Mouse (Mus musculus): ENCODE measurements around the gene Dgki. TPM values are rescaled to one million over a fixed set of nuclear protein-coding genes. Genes with fewer than 3 reads are reported as not detected.
A peak's percentile ranks its signal among the peaks of the same experiment; 100 is the strongest.

Gene Dgki
- polyA plus RNA-seq, 1 experiment from 2014 or later, result 5.9 TPM

DNA sequence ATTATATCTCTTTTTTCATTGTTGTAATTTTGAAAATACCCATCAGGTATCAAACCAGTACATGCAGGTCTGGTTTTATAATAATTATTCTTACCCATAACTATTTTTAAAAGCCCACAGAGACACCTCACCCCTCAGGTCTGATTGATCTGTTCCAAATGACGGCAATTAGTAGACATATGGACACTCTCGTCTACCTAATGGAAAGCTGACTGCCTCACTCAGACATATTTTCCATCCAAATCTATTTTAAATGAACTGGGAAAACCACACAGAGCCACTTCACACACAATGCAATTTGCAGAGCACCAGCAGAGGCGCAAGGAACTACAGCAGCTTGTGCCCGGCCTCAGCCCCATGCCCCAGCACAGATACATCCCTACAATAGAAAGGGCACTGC is 104.2 kb downstream of the Dgki start:
- no peak overlapping the region for H3K27ac ChIP-seq (replicated peaks)
- no peaks in the 10 kb centered on the region for H3K4me1 ChIP-seq (replicated peaks)
- 64% methylated on average over 4 of the region's 4 CpGs for WGBS
- H3K9ac ChIP-seq, result no peak overlapping the region
- no peak overlapping the region for H3K4me2 ChIP-seq
- ATAC-seq (ENCODE audit: low read depth), result no peak
- H3K9me3 ChIP-seq, result no peaks in the 10 kb centered on the region
- no peaks in the 10 kb centered on the region for H3K36me3 ChIP-seq
- H3K4me3 ChIP-seq, result no peak overlapping the region
- H3K27me3 ChIP-seq, result no peaks in the 10 kb centered on the region

DNA sequence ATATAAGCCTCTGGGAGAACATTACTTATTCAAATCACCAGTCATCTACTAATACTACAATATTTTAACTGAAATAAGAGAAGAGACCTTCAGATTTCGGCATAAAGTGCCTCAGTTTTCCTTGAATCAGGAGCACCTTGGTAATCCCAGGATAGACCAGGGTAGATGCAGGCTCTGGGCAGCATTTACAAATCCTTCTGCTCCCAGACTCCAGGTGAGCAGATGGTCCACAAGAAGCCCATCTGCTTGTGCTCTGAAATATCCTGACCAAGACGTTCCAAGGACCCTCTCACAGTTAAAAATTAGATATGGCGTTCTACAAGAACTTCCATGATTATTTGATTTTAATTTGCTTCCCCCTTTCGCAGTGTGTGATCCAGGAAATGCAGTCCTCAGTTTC is 118.0 kb downstream of the Dgki start:
- ATAC-seq (ENCODE audit: low read depth), result no peak
- no peaks in the 10 kb centered on the region for H3K27me3 ChIP-seq
- H3K4me1 ChIP-seq (replicated peaks), result peaks cover 10% of the 10 kb centered on the region
- no peak overlapping the region for H3K27ac ChIP-seq (replicated peaks)
- 86% methylated on average over 4 of the region's 4 CpGs for WGBS
- H3K4me3 ChIP-seq, result no peak overlapping the region
- no peaks in the 10 kb centered on the region for H3K36me3 ChIP-seq
- no peak overlapping the region for H3K4me2 ChIP-seq
- no peak overlapping the region for H3K9ac ChIP-seq
- H3K9me3 ChIP-seq, result no peaks in the 10 kb centered on the region

DNA sequence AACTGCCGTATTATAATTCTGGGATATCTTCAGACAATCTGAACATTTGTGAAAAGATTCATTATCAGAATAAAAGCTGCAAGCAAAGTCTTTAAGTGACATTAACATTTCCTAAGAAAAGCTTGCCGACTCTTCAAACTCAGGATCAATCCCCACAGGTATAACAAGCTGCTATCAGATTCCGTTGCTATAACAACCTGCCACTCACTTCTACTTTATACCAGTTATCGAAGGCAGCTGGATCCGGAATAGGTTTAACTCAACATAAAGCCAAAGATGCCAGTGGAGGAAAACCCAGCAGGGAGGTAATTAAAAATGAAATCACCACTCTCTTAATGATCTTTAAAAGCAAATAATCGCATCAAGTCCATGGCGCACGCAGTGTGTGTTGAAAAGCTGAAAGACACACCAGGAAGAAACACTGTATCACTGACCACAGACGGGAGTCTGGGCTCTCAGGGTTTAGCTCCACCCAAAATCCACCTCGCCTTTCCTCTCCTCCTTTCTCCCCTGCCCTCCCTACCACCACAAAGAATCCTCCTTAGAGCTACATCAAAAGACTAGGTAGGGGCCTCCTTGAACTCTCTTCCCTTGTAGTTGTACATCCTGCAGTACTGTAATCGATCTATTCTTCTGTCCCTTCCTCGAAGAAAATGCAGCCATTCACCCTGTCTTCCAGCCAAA is 128.7 kb downstream of the Dgki start:
- H3K4me3 ChIP-seq, result no peak overlapping the region
- H3K4me1 ChIP-seq (replicated peaks), result peaks cover 17% of the 10 kb centered on the region
- WGBS, result 60% methylated on average over 12 of the region's 12 CpGs
- 0 out of 2 replicates have a peak, but pooled peaks cover 5% of the 10 kb centered on the region for H3K9me3 ChIP-seq
- H3K27ac ChIP-seq (replicated peaks), result peak overlapping the region; percentile 49
- H3K4me2 ChIP-seq, result no peak overlapping the region
- H3K36me3 ChIP-seq, result no peaks in the 10 kb centered on the region
- peak; percentile 82 for ATAC-seq (ENCODE audit: low read depth)
- H3K27me3 ChIP-seq, result no peaks in the 10 kb centered on the region
- no peak overlapping the region for H3K9ac ChIP-seq

- WGBS, result 61% methylated on average over 3 of the region's 3 CpGs
- H3K27me3 ChIP-seq, result no peaks in the 10 kb centered on the region
- H3K9me3 ChIP-seq, result no peaks in the 10 kb centered on the region
- H3K36me3 ChIP-seq, result no peaks in the 10 kb centered on the region
- no peak overlapping the region for H3K4me2 ChIP-seq
- no peak overlapping the region for H3K4me3 ChIP-seq
- no peak for ATAC-seq (ENCODE audit: low read depth)
- H3K27ac ChIP-seq (replicated peaks), result no peak overlapping the region
- no peak overlapping the region for H3K9ac ChIP-seq
- H3K4me1 ChIP-seq (replicated peaks), result no peaks in the 10 kb centered on the region
Measured at GRCm38 (mm10) chr6:37158880-37159279, 141.1 kb downstream of the Dgki start.

GRCm38 (mm10) chr6:37154051-37154450 is 145.9 kb downstream of the Dgki start:
- Histone ChIP-seq H3K27ac (replicated peaks) (no peak overlapping the region), H3K4me3 (no peak overlapping the region), H3K4me2 (no peak overlapping the region), H3K9ac (no peak overlapping the region), H3K36me3 (no peaks in the 10 kb centered on the region), H3K27me3 (no peaks in the 10 kb centered on the region), H3K4me1 (replicated peaks) (no peaks in the 10 kb centered on the region), H3K9me3 (no peaks in the 10 kb centered on the region)
- no peak for ATAC-seq (ENCODE audit: low read depth)
- 89% methylated on average over 1 of the region's 1 CpGs for WGBS

- Histone ChIP-seq H3K4me3 (no peak overlapping the region), H3K4me1 (replicated peaks) (no peaks in the 10 kb centered on the region), H3K27ac (replicated peaks) (no peak overlapping the region), H3K4me2 (no peak overlapping the region), H3K36me3 (no peaks in the 10 kb centered on the region), H3K27me3 (no peaks in the 10 kb centered on the region), H3K9ac (no peak overlapping the region), H3K9me3 (no peaks in the 10 kb centered on the region)
- 88% methylated on average over 2 of the region's 2 CpGs for WGBS
- no peak for ATAC-seq (ENCODE audit: low read depth)
Measured at GRCm38 (mm10) chr6:37150483-37150882, 149.5 kb downstream of the Dgki start.

DNA sequence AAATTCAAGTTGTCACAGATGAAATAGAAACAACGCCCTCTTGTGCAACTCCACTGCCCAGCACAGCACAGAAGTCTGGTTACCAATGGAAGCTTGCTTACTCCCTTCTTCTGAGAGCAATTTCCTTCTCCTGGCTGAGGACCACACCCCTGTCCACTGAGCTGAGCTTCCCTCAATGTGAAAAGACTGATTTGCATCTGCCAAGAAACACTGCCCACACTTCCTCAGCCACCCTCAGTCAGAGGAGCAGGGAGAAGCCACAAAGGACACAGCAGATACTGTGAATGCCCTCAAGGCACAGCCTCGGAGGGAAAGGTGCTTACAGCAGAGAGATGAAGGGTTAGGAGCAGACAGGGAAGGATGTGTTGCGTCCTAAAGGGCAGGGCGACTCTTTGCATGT is 149.9 kb downstream of the Dgki start:
- Histone ChIP-seq H3K9me3 (no peaks in the 10 kb centered on the region), H3K4me1 (replicated peaks) (no peaks in the 10 kb centered on the region), H3K27me3 (no peaks in the 10 kb centered on the region), H3K4me2 (no peak overlapping the region), H3K9ac (no peak overlapping the region), H3K4me3 (no peak overlapping the region), H3K36me3 (no peaks in the 10 kb centered on the region), H3K27ac (replicated peaks) (no peak overlapping the region)
- ATAC-seq (ENCODE audit: low read depth), result no peak
- WGBS, result 85% methylated on average over 4 of the region's 4 CpGs

DNA sequence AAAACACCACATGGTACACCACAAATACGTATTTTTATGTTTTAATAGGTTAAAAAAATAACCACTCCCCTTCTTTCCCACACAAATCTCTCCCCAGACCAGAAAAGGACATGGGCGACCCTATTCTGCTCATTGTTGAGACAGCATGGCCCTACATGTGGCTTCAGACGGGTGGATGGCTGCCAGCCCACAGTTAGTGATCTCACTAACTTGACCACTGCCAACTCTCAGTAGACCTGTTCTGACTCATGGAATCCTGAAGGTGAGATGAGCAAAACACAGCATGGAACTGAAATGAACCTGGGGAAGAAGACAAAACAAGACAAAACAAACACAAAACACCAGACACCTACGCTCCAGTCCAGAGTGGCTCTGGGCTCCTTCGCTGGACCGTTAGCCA is 150.8 kb downstream of the Dgki start:
- Histone ChIP-seq H3K4me3 (no peak overlapping the region), H3K27ac (replicated peaks) (no peak overlapping the region), H3K9ac (no peak overlapping the region), H3K9me3 (no peaks in the 10 kb centered on the region), H3K36me3 (no peaks in the 10 kb centered on the region), H3K4me2 (no peak overlapping the region), H3K4me1 (replicated peaks) (0 out of 2 replicates have a peak, but pooled peaks cover 4% of the 10 kb centered on the region), H3K27me3 (no peaks in the 10 kb centered on the region)
- no peak for ATAC-seq (ENCODE audit: low read depth)
- 90% methylated on average over 6 of the region's 6 CpGs for WGBS

DNA sequence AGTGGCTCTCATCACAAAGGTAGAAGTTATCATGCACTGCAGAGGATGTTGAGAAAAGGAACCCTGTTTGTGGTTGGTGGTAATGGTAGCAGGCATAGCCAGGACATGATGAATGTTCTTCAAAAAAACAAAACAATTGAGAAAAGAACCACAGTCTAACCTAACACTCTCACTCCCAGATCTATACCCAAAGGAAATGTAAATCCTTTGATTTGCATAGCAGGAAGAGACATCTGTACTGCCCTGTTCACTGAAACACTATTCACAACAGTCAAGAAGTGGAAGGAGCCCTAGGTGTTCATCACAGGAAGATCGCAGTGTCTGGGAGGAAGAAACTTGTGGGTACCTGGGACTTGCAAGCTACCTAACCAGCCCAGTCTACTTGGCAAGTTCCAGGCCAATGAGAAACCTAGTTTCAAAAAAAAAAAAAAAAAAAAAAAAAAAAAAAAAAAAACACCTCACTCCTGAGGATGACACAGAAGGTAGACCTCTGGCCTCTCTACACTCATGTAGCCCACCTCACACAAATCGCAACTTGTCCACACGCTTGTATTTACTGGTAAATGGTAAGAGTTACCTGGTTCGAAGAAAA is 152.5 kb downstream of the Dgki start:
- Histone ChIP-seq H3K9me3 (no peaks in the 10 kb centered on the region), H3K4me3 (no peak overlapping the region), H3K27ac (replicated peaks) (no peak overlapping the region), H3K9ac (no peak overlapping the region), H3K27me3 (no peaks in the 10 kb centered on the region), H3K4me2 (no peak overlapping the region), H3K36me3 (no peaks in the 10 kb centered on the region), H3K4me1 (replicated peaks) (peaks cover 16% of the 10 kb centered on the region)
- no peak for ATAC-seq (ENCODE audit: low read depth)
- WGBS, result 94% methylated on average over 4 of the region's 4 CpGs

GRCm38 (mm10) chr6:37143867-37144163 is 156.2 kb downstream of the Dgki start:
- Histone ChIP-seq H3K4me2 (no peak overlapping the region), H3K4me3 (no peak overlapping the region), H3K27ac (replicated peaks) (no peak overlapping the region), H3K27me3 (no peaks in the 10 kb centered on the region), H3K9me3 (no peaks in the 10 kb centered on the region), H3K36me3 (no peaks in the 10 kb centered on the region), H3K9ac (no peak overlapping the region), H3K4me1 (replicated peaks) (peaks cover 16% of the 10 kb centered on the region)
- no peak for ATAC-seq (ENCODE audit: low read depth)
- WGBS, result 86% methylated on average over 4 of the region's 4 CpGs

DNA sequence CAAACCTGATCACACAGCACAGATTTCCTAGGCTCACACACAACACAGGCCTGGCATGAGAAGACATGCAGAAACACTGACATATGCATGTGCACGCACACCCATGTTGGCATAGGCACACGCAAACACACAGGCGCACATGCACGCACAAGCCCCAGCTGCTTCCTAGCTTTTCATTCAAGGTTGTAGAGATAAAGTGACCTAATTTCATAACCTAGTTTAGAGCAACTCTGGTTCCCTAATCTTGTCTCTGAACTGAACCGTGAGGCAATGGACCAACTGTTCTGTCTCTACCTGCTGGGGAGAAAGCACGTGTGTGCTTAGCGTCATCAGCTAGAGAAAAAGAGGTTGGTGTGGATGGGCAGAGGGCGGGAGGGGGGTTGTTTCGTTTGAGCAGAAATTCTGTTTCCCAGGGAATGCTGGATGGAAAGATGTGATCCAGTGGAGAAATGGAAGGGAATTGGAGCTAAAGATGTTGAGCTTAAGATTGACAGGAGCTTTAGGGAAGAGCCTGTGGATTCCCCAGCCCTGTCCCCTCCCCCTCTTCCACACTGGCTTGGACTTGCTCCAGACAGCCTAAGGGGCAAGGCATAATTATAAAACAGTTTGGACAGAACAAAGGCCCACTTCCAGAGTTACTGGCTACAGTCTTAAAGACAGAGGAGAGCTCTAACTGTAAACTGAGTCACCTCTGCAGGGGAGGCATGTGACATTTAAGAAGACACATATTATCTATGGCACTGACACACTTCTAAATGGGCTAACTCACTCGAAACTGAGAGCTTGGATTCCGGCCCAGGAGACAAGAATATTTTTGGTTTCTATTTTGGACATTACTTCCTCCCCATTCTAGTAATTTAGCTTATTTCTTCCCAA is 156.8 kb downstream of the Dgki start:
- Histone ChIP-seq H3K27me3 (no peaks in the 10 kb centered on the region), H3K27ac (replicated peaks) (no peak overlapping the region), H3K4me1 (replicated peaks) (peaks cover 16% of the 10 kb centered on the region), H3K4me2 (no peak overlapping the region), H3K36me3 (no peaks in the 10 kb centered on the region), H3K9ac (no peak overlapping the region), H3K4me3 (no peak overlapping the region), H3K9me3 (no peaks in the 10 kb centered on the region)
- WGBS, result 86% methylated on average over 11 of the region's 11 CpGs
- ATAC-seq (ENCODE audit: low read depth), result no peak

- Histone ChIP-seq H3K27me3 (no peaks in the 10 kb centered on the region), H3K4me3 (no peak overlapping the region), H3K36me3 (no peaks in the 10 kb centered on the region), H3K9ac (no peak overlapping the region), H3K9me3 (no peaks in the 10 kb centered on the region), H3K27ac (replicated peaks) (no peak overlapping the region), H3K4me2 (no peak overlapping the region), H3K4me1 (replicated peaks) (peaks cover 10% of the 10 kb centered on the region)
- no peak for ATAC-seq (ENCODE audit: low read depth)
Measured at GRCm38 (mm10) chr6:37138816-37139215, 161.2 kb downstream of the Dgki start.

Data from neural tube, embryonic 13.5 days (tissue).